ENCODE assay signal across 8 mouse cellular contexts in the genomic region with DNA sequence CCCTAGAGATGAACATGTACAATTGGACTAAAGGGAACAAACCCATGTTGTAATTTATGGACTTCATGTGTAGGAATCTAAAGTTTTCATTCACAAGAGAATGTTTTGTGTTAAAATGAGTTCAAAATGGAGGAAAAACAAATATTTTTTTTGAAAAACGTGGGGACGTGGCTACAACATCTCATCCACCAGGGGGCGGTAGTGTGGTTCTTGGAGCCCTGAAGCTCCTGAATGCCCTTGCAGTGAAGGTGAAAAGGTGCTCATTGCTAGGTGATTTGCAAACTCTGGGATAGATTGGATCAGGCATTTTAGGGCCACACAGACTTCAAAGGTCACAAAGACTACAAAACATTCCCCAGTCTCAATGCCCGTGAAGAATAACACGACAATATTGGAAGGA.
A peak's percentile ranks its signal among the peaks of the same experiment; 100 is the strongest.
DNase-seq lines count a peak whose midpoint lies in the region; ATAC-seq and TF ChIP-seq lines count a peak whose summit lies in the region.

No protein-coding gene starts in this region.

- DNase-seq in heart, postnatal 0 days (ENCODE audit: low spot score): peak; percentile 24
- peak; percentile 4 for DNase-seq in 3134 (ENCODE audit: extremely low read depth, insufficient read length, low spot score)
- peak; percentile 53 to 63 for DNase-seq in adrenal gland, adult 18-20 months (ENCODE audit: low spot score in 2 of 2)
- peak; percentile 73 to 74 for DNase-seq in cerebellum, postnatal 36 days
- peak; percentile 78 for DNase-seq in kidney, postnatal 10 days
- peak; percentile 43 for DNase-seq in lung, postnatal 25 days (ENCODE audit: low spot score)
- peak; percentile 13 to 31 for DNase-seq in urinary bladder, postnatal 36 days (ENCODE audit: low spot score in 2 of 2)

- no peak overlapping the region for H3K4me3 ChIP-seq in heart, postnatal 0 days (ENCODE audit: low read depth, low read length)
- no peak overlapping the region for H3K4me3 ChIP-seq in heart, embryonic 12.5 days

- no peak overlapping the region for H3K4me2 ChIP-seq in heart, postnatal 0 days (ENCODE audit: low read depth, low read length)
- H3K4me2 ChIP-seq in heart, embryonic 12.5 days: no peak overlapping the region

- no peaks in the 10 kb centered on the region for H3K4me1 ChIP-seq in heart, postnatal 0 days (ENCODE audit: control insufficient read depth, insufficient read depth)
- peaks cover 4% of the 10 kb centered on the region; the same call in 1 of the 2 replicates for H3K4me1 ChIP-seq in heart, embryonic 12.5 days (replicated peaks)

- TF ChIP-seq CTCF in heart, postnatal 0 days (IDR thresholded peaks at IDR 0.05; ENCODE audit: low read depth): peak; percentile 72

- H3K9me3 ChIP-seq in heart, postnatal 0 days (replicated peaks; ENCODE audit: control insufficient read depth, low read length): no peaks in the 10 kb centered on the region
- no peaks in the 10 kb centered on the region for H3K9me3 ChIP-seq in heart, embryonic 12.5 days (replicated peaks)

- H3K9ac ChIP-seq in heart, postnatal 0 days (replicated peaks; ENCODE audit: low read depth, low read length): no peak overlapping the region
- H3K9ac ChIP-seq in heart, embryonic 12.5 days: no peak overlapping the region

- ATAC-seq in heart, postnatal 0 days (ENCODE audit: insufficient read depth, low read depth): no peak
- no peak for ATAC-seq in heart, embryonic 12.5 days (ENCODE audit: insufficient number of reproducible peaks, low FRiP score)

- no peaks in the 10 kb centered on the region for H3K27me3 ChIP-seq in heart, postnatal 0 days (ENCODE audit: control insufficient read depth, insufficient read depth, low read length)
- no peaks in the 10 kb centered on the region for H3K27me3 ChIP-seq in heart, embryonic 12.5 days (replicated peaks)

- H3K36me3 ChIP-seq in heart, postnatal 0 days (replicated peaks; ENCODE audit: control insufficient read depth, insufficient read depth, low read length): no peaks in the 10 kb centered on the region
- H3K36me3 ChIP-seq in heart, embryonic 12.5 days: no peaks in the 10 kb centered on the region

- TF ChIP-seq EP300 in heart, postnatal 0 days (IDR thresholded peaks at IDR 0.05; ENCODE audit: low read depth): no peak

- 26% methylated on average over 5 of the region's 5 CpGs for WGBS in heart, postnatal 0 days
- 25% methylated on average over 5 of the region's 5 CpGs for WGBS in heart, embryonic 12.5 days

- H3K27ac ChIP-seq in heart, postnatal 0 days (ENCODE audit: low read depth): no peak overlapping the region
- H3K27ac ChIP-seq in heart, embryonic 12.5 days (ENCODE audit: poor library complexity, severe bottlenecking): no peak overlapping the region

Comparison
In these comparisons a context has a peak if more than half of its experiments do, and no peak if none do; other contexts are left out.
1. DNase-seq: peak in every context shown above with its lines; median percentile 78 in kidney, postnatal 10 days; 74 in cerebellum, postnatal 36 days; 58 in adrenal gland, adult 18-20 months; 43 in lung, postnatal 25 days; 24 in heart, postnatal 0 days; 22 in urinary bladder, postnatal 36 days; 4 in 3134.